Mouse (Mus musculus): ENCODE results near the gene Wnt8b. TPM values are rescaled to one million over a fixed set of nuclear protein-coding genes. Genes with fewer than 3 reads are reported as not detected.

Gene Wnt8b
- total RNA-seq, 1 experiment from 2014 or later: not detected

- ATAC-seq (ENCODE audit: extremely low read depth, insufficient number of reproducible peaks, low FRiP score, poor library complexity, severe bottlenecking): no peak
Measured at GRCm38 (mm10) chr19:44510534-44511175, 17.4 kb downstream of the Wnt8b start.

- ATAC-seq (ENCODE audit: extremely low read depth, insufficient number of reproducible peaks, low FRiP score, poor library complexity, severe bottlenecking): no peak
Measured at GRCm38 (mm10) chr19:44511451-44512231, 18.4 kb downstream of the Wnt8b start.

DNA sequence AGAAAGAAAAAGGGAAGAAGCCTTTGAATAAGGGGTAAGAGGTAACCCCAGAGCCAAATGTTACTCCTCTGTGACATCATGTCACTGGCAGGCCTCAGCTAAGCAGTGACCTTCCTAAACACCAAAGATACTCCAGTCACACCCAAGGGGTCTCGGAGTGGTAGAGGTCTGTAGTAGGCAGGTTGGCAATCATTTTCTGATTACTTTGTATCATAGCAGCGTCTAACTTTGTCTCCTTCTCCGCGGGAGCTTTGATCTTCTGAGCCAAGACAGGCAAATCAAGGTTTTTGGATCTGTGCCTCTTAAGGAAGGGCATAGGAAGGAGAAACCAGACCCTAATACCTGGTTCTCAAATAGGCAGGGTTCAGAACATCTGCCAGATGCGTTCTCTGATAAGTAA, 19.3 kb downstream of the Wnt8b start:
- ATAC-seq (ENCODE audit: extremely low read depth, insufficient number of reproducible peaks, low FRiP score, poor library complexity, severe bottlenecking): no peak

DNA sequence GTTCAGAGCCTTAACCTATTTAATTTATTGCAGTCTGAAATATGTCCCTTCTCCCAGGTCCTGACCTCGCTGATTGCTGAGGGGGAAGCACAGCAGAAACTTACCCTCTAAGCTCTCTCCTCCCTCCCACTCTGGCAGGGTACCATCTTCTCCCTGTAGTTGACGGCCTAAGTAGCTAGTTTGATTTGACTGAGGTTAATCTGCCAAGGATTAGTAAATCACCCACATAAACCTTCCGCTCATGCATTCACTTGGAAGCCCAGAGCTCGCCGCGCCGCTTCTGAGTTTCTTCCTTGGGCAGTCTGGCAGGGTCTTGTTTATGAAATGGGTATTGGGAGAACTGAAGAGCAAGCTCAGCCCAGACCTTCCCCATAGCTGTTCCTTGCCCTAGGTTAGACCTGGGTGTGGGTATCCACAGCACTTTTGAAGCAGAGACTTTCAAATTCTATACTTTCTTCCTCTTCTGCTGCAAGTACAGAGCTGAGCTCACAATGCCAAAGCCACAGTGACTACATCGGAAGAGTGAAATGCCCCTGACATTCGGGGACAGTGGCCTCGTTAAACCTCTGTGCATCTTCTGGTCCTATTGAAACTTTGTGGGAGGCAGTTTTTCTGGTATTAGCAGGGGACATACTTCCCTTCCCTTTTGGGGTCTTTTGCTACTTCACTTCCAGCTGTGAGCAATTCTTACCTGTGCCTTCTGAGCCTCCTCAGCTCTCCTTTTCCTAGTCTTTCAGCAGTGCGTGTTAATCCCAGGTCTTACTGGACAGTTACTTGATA, 20.0 kb downstream of the Wnt8b start:
- ATAC-seq (ENCODE audit: extremely low read depth, insufficient number of reproducible peaks, low FRiP score, poor library complexity, severe bottlenecking): no peak

DNA sequence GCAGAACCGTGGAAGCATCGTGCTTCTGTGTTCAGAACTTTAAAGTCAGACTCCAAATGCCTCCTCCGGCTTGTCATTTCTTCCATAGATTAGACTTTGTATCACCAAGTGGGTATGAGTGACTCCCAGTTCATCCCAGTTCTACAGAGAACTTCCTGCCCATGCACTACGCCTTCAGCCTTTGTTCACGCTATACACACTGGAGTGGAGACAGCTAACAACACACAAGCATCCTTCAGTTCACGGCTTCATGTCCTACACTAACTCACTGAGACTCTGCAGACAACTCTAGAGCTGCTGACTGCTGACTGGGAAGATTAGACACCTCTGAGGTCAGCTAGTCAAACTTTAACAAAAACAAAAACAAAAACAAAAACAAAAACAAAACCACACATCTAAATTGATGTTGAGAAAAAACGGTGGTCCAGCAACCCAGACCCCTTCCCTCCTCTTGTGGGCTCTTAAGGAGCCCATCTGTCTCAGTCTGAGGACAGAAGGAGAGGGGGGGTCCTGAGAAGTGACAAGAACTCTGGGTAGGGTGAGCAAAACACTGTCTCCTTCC, 20.7 kb downstream of the Wnt8b start:
- ATAC-seq (ENCODE audit: extremely low read depth, insufficient number of reproducible peaks, low FRiP score, poor library complexity, severe bottlenecking): no peak

GRCm38 (mm10) chr19:44514521-44515451, 21.5 kb downstream of the Wnt8b start:
- ATAC-seq (ENCODE audit: extremely low read depth, insufficient number of reproducible peaks, low FRiP score, poor library complexity, severe bottlenecking): no peak

DNA sequence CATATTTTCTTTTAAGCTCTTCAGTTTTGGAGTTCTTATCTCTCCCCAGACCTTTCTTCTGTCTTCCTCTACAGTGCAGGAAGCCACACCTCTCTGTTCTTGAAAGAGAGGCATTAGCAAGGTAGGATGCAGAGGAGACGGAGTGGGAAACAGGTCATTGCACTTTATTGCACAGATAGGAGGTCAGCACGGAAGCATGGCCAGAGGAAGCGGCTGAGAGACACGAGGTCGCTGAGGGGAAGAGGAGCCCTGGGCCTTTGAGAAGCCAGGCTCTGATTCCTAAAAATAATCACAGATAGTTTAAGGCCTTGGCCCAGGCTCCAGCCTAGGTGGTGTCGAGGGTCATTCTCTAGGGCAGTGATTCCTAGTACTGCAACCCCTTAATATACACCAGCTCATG, 22.5 kb downstream of the Wnt8b start:
- no peak for ATAC-seq (ENCODE audit: extremely low read depth, insufficient number of reproducible peaks, low FRiP score, poor library complexity, severe bottlenecking)

- no peak for ATAC-seq (ENCODE audit: extremely low read depth, insufficient number of reproducible peaks, low FRiP score, poor library complexity, severe bottlenecking)
Measured at GRCm38 (mm10) chr19:44517996-44518768, 24.9 kb downstream of the Wnt8b start.

DNA sequence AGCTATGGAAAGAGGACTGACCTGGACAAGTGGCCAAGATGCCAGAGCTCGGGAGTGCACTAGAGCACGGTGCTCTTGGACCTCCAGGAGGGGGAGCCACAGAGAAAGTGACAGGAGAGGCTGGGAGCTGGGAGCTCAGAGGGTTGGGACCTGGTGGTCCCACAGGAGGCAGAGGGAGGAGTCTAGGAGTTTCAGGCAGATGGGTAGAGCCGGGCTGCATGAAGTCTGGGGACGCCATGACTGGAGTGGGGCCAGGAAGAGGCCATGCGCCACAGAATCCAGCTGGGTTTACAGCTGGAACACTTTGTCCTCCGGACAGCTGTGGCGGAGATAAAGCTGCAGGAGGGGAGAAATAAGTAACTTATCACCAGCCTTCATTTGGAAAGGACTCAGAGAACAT, 25.9 kb downstream of the Wnt8b start:
- ATAC-seq (ENCODE audit: extremely low read depth, insufficient number of reproducible peaks, low FRiP score, poor library complexity, severe bottlenecking): no peak

DNA sequence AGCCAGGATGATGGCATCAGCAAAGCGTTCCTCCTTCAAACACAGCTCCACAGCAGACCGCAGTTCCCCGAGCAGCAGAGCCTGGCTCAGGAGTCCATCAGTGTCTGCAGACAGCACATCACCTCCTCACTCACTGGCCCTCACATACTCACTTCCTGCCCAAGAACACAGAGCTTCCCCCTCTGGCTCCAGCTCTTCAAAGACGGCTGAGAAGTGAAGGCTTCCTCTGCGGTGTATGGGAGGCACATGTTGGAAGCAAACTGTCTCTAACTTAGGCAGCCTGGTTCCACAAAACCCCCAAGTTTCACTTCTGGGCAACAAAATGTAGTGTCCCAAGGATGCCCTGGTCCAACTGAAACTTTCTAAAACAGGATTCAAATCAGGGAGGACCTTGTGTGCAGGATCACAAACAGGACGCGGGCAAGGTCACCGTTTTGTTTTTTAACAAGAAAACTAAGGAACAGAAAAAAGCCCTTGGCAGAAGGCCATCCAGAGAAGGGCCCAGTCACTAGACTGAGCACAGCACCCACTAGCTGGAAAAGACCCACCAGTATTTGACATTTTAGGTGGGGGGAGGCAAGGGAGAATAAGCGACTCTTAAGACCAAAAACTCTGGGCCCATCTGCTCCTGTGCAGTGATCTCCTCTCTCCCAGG, 32.4 kb downstream of the Wnt8b start:
- no peak for ATAC-seq (ENCODE audit: extremely low read depth, insufficient number of reproducible peaks, low FRiP score, poor library complexity, severe bottlenecking)

GRCm38 (mm10) chr19:44530018-44530417, 36.7 kb downstream of the Wnt8b start:
- no peak for ATAC-seq (ENCODE audit: extremely low read depth, insufficient number of reproducible peaks, low FRiP score, poor library complexity, severe bottlenecking)

DNA sequence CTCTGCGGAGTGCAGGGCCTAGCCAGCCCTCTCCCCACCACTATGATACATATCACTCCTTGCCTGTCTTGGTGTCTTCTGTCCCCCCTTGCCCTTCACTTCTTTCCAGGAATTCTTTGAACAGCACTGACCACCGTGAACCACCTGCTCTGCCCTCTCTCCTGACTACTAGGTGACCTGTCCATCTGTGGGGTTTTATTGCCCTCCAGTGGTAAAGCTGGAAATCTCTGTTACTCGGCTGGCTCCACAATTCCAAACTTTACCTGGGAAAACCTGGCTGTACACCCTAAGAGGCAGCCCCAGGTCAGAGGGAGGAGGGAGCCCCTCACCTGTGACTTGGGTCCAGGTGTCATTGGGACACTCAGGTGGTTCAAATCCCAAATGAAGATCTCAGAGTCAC, 42.1 kb downstream of the Wnt8b start:
- no peak for ATAC-seq (ENCODE audit: extremely low read depth, insufficient number of reproducible peaks, low FRiP score, poor library complexity, severe bottlenecking)

- no peak for ATAC-seq (ENCODE audit: extremely low read depth, insufficient number of reproducible peaks, low FRiP score, poor library complexity, severe bottlenecking)
Measured at GRCm38 (mm10) chr19:44537416-44537815, 44.1 kb downstream of the Wnt8b start.

- no peak for ATAC-seq (ENCODE audit: extremely low read depth, insufficient number of reproducible peaks, low FRiP score, poor library complexity, severe bottlenecking)
Measured at GRCm38 (mm10) chr19:44542694-44543178, 49.5 kb downstream of the Wnt8b start.

- no peak for ATAC-seq (ENCODE audit: extremely low read depth, insufficient number of reproducible peaks, low FRiP score, poor library complexity, severe bottlenecking)
Measured at GRCm38 (mm10) chr19:44544372-44544771, 51.1 kb downstream of the Wnt8b start.

DNA sequence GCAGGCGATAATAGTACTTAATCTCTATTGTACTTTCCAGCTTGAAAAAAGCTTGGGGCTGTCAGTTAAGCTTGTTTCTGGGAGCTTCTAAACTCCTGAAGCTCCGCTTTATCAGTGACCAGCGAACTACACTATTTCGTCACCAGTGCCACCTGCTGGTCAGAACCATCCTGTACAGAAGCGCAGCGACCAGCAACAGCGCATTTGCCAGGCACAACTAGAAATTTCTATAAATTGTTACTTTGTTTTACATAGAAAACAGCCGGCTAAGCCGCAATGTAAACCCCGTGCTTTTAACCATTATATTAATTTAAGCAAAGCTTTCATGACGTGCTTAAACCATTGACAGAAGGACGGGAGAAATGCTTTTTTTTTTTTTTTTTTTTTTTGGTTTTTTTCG, 51.5 kb downstream of the Wnt8b start:
- ATAC-seq (ENCODE audit: extremely low read depth, insufficient number of reproducible peaks, low FRiP score, poor library complexity, severe bottlenecking): peak; percentile 76; the same call in 1 of the 2 replicates

- ATAC-seq (ENCODE audit: extremely low read depth, insufficient number of reproducible peaks, low FRiP score, poor library complexity, severe bottlenecking): no peak
Measured at GRCm38 (mm10) chr19:44545321-44546041, 52.2 kb downstream of the Wnt8b start, which contains the start of gene Sec31b. Gene Sec31b (minus strand): TSS chr19:44545864.

Data from neutrophil, adult 5-6 weeks (primary cell).